Mouse (Mus musculus): ENCODE measurements around the gene Dhdh. TPM values are rescaled to one million over a fixed set of nuclear protein-coding genes. Genes with fewer than 3 reads are reported as not detected.

The Dhdh gene
- 1 to 10 TPM; 3.3 to 5.3 TPM for total RNA-seq (2023)

DNA sequence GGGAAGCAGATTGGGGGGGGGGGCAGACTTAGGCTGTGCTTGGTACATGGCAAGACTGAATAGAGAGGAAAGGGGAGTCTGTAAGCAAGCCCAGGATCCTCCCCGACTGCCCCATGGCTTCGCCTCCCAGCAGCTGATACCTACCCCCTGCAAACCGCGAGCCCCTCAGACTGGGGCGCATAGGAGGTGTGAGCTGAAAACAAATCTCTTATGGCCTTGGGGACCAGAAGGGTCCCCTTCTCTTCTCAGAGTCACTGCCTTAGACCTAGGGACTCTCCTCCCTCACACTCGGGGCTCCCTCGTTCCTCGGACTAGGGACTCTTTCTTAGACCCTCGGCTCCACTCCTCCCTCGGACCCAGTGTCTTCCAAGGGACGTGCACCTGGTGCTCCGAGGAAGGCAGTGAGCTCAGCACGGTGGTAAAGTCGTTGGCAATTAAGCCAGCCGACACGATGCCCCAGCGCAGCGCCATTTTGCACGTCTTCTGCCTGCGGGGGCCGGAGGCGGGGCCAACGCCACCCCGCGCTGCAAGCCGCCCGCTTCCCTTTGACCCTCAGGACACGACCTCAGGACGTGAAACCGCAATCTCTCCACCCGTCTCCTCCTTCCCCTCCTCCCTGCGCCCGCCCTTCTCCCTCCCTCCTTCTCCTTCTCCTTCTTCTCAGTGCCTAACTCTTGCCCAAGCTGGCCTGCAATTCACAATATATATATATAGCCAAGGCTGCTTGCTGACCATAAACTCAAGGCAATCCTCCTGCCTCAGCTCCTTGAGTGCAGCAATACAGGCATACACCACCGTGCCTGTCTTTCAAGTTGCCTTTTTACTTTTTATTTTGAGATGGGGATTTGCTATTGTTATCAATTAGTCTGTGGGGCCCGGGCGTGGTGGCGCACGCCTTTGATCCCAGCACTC lies at the start of gene Dhdh:
Dhdh (minus strand) TSS at position 513 of the 912 bp plus-strand sequence.

DNA sequence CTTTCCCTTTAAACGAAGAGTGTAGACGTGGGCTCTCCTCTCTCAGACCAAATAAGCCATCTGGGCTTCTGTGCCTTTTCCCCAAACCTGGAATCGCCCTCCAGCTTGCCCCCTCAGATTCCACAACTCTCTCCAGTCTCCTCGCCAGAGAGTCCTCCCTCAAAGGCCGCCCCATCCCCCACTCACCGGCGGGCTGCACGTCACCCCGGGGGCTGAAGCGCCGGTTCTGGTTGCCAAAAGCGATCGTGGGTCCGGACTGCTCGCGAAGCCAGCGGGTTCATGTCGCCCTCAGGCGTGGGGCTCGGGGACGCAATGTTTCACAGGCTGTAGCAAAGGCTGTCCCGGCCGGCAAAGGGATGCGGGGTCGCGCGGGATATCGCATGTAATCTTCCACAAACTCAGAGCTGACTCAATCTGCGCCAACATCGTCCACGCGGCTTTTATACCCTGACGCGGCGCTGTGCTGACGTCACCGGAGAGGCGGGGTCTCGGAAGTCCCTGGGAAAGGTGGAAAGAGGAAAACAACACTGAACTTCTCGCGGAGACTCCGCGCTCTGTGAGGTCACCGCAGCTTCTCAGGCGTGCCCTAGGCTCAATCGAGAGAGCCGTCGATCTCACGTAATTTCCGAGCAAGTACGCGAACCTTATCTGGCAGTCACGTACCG lies 37.3 kb upstream of the Dhdh start, which contains the start of the genes Ppp1r15a and Plekha4:
Ppp1r15a (minus strand) TSS at position 460 of the 665 bp plus-strand sequence.
Plekha4 (plus strand) TSS at position 522 of the 665 bp plus-strand sequence.

DNA sequence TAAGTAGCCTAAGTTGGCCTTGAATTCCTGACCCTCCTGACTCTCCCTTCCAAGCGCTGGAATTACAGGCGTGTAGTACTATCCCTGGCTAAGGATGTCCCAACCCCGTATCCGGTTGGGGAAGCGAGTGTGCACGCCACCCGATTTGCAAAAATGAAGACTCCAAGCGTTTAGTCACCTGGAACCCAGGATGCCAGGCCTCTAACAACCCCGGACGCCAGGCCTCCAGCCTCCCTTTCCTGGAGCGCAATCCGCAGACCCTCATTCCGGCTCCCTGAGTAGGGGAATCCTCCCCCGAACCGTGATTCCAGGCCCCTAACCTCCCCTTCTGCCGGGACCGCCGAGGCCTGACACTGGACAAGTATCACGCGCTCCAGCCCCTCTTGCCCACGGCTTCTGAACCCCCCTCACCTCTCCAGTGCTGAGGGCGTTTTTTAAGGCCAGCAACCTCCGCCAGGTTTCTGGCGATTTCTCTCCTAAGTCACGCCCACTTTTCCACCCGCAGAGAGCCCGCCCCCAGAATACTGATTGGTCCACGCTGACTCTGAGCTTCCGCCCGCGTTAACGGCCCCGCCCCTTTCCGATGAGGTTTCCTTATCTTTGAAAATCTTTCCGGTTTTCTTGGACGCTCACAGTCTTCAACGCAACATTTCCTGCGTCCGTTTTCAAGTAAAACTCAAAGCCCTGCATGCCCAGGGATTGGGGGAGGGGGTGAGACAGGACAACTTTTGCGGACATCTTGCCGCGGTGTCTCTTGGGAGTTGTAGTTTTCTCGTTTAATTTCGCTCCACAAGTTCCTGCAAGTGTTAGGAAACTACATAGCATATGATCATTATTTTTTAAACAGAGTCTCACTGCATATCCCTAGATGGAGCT lies 21.5 kb upstream of the Dhdh start, which contains the start of gene Nucb1:
Nucb1 (minus strand) TSS at position 495 of the 876 bp plus-strand sequence.

DNA sequence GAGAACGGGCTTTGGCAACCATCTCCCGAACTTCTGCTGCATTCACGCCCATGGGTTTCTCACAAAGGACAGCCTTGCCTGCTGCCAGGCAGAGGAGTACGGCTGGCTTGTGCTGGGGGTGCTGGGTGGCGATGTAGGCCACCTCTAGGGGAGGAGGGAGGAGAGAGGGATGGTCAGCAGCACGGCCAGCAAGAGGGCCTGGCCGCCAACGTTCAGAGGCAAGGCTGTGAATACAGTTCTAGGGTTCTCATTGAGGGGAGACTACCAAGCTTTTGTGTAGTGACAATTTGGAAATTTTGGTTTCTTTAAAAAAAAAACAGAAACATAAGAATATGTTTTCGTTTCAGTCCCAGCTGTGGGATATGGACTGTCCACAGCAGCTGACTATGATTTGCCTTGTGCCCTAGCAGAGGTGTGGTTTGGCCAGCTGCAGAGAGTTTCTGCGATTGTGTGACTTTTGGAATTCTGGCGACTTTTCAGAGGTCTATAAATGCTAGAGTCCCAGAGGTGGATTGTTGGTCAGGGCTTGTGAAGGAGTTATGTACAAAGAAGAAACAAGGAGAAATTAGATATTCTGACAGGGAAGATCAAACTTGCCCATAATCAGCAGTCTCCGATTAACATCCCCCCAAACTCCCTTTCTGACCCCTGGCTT lies 1.7 kb downstream of the Dhdh start, which contains the start of gene Gm45808:
Gm45808 (minus strand) TSS at position 51 of the 655 bp plus-strand sequence.

DNA sequence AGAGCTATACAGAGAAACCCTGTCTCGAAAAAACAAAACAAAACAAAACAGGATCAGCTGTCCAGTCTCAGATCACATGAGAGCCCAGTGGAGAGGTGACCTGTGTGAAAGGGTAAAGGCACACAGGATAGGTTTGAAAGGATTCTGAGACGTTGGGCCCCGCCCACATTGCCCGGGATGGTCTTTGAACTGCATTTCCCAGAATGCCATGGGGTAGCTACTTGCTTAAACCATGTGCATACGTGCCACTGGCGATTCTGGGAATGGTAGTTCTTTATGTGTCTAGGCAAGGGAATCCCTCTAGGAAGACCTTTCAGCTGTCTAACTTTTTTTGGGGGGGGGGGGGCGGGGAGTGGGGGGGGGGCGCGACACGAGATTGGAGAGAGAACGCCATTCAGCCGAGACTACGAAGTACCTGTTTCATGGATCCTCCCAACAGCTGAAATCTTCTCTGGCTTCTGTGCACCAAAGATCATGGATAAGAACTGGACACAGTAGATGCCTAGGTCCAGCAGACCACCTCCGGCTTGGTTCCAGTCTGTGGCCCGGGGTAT lies 7.2 kb downstream of the Dhdh start, which contains the start of gene Tulp2:
Tulp2 (plus strand) TSS at position 504 of the 554 bp plus-strand sequence.

DNA sequence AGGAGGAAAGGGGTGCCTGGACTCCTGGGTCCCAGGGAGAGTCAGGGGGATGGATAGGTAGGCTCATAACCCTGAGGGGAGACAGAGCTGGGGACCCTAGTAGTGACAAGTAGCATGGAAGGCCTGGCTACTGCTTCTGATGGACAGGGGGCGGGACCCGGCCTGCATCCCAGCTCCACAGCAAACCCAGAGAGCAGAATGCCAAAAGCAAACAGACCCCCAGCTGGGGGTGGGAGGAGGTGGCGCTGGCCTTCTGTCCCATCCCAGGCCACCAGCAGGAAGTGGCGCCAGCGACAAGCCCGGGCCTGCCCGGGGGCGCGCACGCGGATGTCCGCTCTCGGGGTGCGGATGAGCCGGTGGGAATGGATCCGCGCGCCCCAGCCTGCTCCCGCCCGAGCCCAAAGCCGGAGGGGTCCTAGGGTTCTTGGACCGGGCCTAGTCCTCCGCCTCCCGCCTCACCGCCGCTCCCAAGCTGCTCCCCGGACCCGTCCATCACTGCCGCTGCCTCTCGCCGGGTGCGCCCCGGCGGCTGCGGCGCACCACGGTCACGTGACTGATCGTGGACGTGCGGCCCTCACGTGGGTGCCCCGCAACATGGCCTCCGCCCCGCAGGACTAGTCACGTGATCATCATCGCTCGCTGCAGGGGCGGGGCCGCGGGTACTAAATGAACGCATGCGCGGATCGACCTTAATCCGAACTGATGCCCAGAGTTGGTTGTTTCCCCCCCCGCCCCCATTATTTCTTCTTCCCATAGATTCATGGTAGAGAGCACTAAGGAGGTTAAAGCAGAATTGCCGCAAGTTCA lies 22.1 kb downstream of the Dhdh start, which contains the start of gene Bax:
Bax (minus strand) TSS at position 616 of the 807 bp plus-strand sequence.

DNA sequence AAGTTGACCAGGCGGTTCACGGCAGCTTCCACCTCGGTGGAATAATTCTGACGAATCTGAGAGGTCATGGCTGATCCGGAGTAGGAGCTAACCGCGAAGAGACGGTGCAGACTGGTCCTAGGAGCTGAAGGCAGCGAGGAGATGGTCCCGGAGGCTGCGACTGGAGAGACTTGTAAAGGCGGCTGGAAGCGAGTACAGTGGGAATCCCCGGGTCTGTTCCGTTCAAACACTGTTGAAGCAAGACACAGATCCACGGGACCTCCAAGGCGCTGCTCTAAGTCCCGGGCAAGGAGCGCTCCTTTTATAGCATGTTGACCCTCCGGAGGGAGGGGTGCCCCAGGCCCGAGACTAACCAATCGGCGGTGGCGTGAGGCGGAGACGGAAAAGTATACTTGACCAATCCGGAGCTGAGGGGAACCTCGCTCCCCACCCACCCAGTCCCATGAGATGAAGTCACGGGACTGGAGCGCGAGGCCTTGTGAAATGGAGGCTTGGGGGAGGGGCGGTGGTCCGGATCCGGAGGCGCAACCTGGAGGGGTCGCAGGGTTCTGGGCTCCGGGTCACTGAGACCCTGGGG lies 29.0 kb downstream of the Dhdh start, which contains the start of gene Ftl1:
Ftl1 (minus strand) TSS at position 321 of the 577 bp plus-strand sequence.

DNA sequence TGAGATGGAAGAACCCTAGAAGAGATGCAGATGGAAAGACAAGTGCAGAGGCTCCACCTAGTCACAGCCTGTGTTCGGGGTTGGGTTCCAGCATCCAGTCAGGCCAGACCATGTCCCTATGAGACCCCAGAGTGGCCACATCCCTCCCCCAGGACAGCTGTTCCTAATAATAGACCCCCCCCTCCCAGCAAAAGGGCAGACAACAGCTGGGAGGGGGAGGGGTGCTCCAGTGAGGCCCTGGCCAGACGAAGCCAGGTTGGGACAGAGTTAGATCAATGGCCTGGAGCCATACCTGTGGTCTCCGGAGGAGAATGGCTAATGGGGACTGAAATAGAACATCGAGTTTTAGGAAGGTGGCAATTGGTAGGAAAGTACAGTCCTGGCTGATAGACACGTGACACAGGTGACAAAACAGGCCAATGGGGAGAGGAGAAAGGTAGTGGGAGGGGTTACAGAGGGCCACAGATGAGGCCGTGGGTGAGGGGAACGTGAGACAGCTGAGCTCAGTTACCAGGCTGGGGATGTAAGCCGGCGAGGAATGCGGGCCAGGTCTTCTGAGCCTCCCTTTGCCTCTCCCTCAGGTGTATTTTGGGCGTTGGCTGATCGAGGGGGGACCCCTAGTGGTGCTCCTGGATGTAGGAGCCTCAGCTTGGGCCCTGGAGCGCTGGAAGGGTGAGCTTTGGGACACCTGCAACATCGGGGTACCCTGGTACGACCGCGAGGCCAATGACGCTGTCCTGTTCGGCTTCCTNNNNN lies 50.9 kb downstream of the Dhdh start, which contains the start of gene Ruvbl2:
Ruvbl2 (minus strand) TSS at position 576 of the 756 bp plus-strand sequence.

DNA sequence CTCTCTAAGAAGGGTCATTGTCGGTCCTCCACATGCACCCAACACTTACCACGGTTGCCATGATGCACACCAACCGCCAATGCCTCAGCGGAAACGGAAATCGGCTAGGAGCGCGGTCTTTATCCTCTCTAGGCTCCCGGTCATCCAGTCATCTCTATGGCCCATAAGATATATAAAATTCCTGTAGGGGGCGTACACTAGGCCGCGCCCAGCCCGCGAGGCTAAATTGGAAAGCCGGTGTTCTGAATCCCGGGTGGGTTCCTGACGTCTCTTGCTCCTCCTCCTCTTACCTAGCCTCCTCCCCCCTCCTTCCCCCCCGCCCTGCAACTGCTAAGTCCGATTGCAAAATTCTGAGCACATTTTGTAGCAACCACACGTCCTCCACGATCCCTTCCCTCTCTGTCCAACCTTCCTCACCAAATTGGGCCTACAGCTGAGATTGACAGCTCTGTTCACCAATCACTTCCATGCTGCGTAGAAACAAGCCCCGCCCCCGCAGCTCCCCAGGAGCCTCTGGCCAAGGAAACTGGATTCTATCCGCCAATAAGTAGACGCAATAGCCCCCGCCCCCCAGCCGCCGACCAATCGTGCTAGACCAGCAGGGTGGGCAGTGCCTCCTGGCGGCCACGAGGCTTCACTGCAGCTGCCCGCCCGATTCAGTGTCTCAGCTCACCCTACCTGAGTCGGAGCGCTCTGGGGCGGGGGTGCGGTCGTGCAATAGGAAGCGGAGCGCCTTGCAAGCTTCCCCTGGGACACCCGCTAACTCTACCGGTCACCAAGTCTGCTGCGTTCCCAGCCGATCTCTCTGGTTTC lies 54.2 kb downstream of the Dhdh start, which contains the start of gene Gys1:
Gys1 (plus strand) TSS at position 642 of the 813 bp plus-strand sequence.

Other genes starting within 250 kb of the Dhdh start
- gene Cd37, start 249.7 kb downstream of the Dhdh start, total RNA-seq (2023): 1,000 to 10,000 TPM; 1,836 to 1,886 TPM
- gene Slc6a16, start 247.7 kb downstream of the Dhdh start, total RNA-seq (2023): not detected
- gene Slc6a21, start 211.3 kb downstream of the Dhdh start, total RNA-seq (2023): 1 to 10 TPM; 1.1 to 1.9 TPM
- gene Trpm4, start 155.0 kb downstream of the Dhdh start, total RNA-seq (2023): 10 to 100 TPM in 1 of 2 experiments, 1 to 10 TPM in 1; 8.6 to 16.3 TPM
- gene Hrc, start 153.5 kb downstream of the Dhdh start, total RNA-seq (2023): not detected
- under 1 TPM in 1 of 2 experiments, not detected in 1; 0.17 TPM for gene Ppfia3, start 121.8 kb downstream of the Dhdh start, total RNA-seq (2023)
- 1 to 10 TPM; 1.2 to 1.5 TPM for gene Lin7b, start 118.2 kb downstream of the Dhdh start, total RNA-seq (2023)
- gene Snrnp70, start 93.1 kb downstream of the Dhdh start, total RNA-seq (2023): 100 to 1,000 TPM; 614 to 615 TPM
- not detected for gene Kcna7, start 83.2 kb downstream of the Dhdh start, total RNA-seq (2023)
- not detected for gene Ntf5, start 75.1 kb downstream of the Dhdh start, total RNA-seq (2023)
- not detected for gene Lhb, start 68.0 kb downstream of the Dhdh start, total RNA-seq (2023)
- 10 to 100 TPM; 21.3 to 24.4 TPM for gene Gys1, start 54.0 kb downstream of the Dhdh start, total RNA-seq (2023)
- 10 to 100 TPM; 48.0 to 56.3 TPM for gene Ruvbl2, start 50.7 kb downstream of the Dhdh start, total RNA-seq (2023)
- 100 to 1,000 TPM; 609 to 629 TPM for gene Ftl1, start 28.9 kb downstream of the Dhdh start, total RNA-seq (2023)
- gene Bax, start 21.9 kb downstream of the Dhdh start, total RNA-seq (2023): 100 to 1,000 TPM; 113 to 118 TPM
- gene Tulp2, start 6.9 kb downstream of the Dhdh start, total RNA-seq (2023): not detected
- gene Gm45808, start 2.0 kb downstream of the Dhdh start, total RNA-seq (2023): 1 to 10 TPM in 1 of 2 experiments, not detected in 1; 3.7 TPM
- gene Nucb1, start 21.6 kb upstream of the Dhdh start, total RNA-seq (2023): 10 to 100 TPM; 78.3 to 83.7 TPM
- gene Ppp1r15a, start 37.5 kb upstream of the Dhdh start, total RNA-seq (2023): 1,000 to 10,000 TPM in 1 of 2 experiments, 100 to 1,000 TPM in 1; 780 to 1,130 TPM
- gene Plekha4, start 37.5 kb upstream of the Dhdh start, total RNA-seq (2023): 1 to 10 TPM; 2.5 to 2.8 TPM
- gene Hsd17b14, start 66.1 kb upstream of the Dhdh start, total RNA-seq (2023): 1 to 10 TPM in 1 of 2 experiments, not detected in 1; 8.0 TPM
- gene Bcat2, start 81.3 kb upstream of the Dhdh start, total RNA-seq (2023): 10 to 100 TPM; 28.7 to 47.2 TPM
- gene Fgf21, start 126.7 kb upstream of the Dhdh start, total RNA-seq (2023): not detected
- gene Fut1, start 128.5 kb upstream of the Dhdh start, total RNA-seq (2023): not detected
- gene Izumo1, start 133.0 kb upstream of the Dhdh start, total RNA-seq (2023): not detected
- gene Rasip1, start 138.7 kb upstream of the Dhdh start, total RNA-seq (2023): not detected
- not detected for gene Mamstr, start 151.2 kb upstream of the Dhdh start, total RNA-seq (2023)
- not detected for gene Fut2, start 177.6 kb upstream of the Dhdh start, total RNA-seq (2023)
- not detected for gene Ntn5, start 195.2 kb upstream of the Dhdh start, total RNA-seq (2023)
- gene Sec1, start 205.6 kb upstream of the Dhdh start, total RNA-seq (2023): not detected
- gene Car11, start 211.0 kb upstream of the Dhdh start, total RNA-seq (2023): not detected
- 10 to 100 TPM; 18.5 to 23.3 TPM for gene Dbp, start 216.3 kb upstream of the Dhdh start, total RNA-seq (2023)
- gene Rpl18, start 226.7 kb upstream of the Dhdh start, total RNA-seq (2023): 1,000 to 10,000 TPM; 1,959 to 2,082 TPM
- gene Sphk2, start 229.2 kb upstream of the Dhdh start, total RNA-seq (2023): 10 to 100 TPM; 33.4 to 41.2 TPM
- gene Fam83e, start 232.4 kb upstream of the Dhdh start, total RNA-seq (2023): under 1 TPM; 0.42 to 0.99 TPM
- gene Spaca4, start 237.0 kb upstream of the Dhdh start, total RNA-seq (2023): not detected

Measured in B cell, adult 67 days (primary cell).